Mouse (Mus musculus): ENCODE measurements around the gene Myo18b. TPM values are rescaled to one million over a fixed set of nuclear protein-coding genes. Genes with fewer than 3 reads are reported as not detected.

The Myo18b gene
- polyA plus RNA-seq, 1 experiment from 2014 or later: 0.36 TPM

GRCm38 (mm10) chr5:112928201-112928881, 32.2 kb upstream of the Myo18b start:
- no peak overlapping the region for H3K4me2 ChIP-seq (ENCODE audit: low read depth, low read length, severe bottlenecking)
- ATAC-seq (replicated peaks; ENCODE audit: low FRiP score): no peak
- H3K27ac ChIP-seq (ENCODE audit: low read depth, low read length): no peak overlapping the region
- DNase-seq (ENCODE audit: low spot score): no peak
- H3K9me3 ChIP-seq (ENCODE audit: control insufficient read depth, low read length): no peaks in the 10 kb centered on the region
- H3K4me3 ChIP-seq (ENCODE audit: low read depth, low read length): no peak overlapping the region
- H3K9ac ChIP-seq (ENCODE audit: low read length): no peak overlapping the region
- 48% methylated on average over 10 of the region's 10 CpGs for WGBS
- no peaks in the 10 kb centered on the region for H3K27me3 ChIP-seq (ENCODE audit: control insufficient read depth, insufficient read depth, low read length)
- H3K36me3 ChIP-seq (ENCODE audit: control insufficient read depth, insufficient read depth, low read length): no peaks in the 10 kb centered on the region
- no peaks in the 10 kb centered on the region for H3K4me1 ChIP-seq (replicated peaks; ENCODE audit: control insufficient read depth, insufficient read depth, low read length)

GRCm38 (mm10) chr5:112925422-112925821, 29.3 kb upstream of the Myo18b start:
- Histone ChIP-seq H3K4me2 (ENCODE audit: low read depth, low read length, severe bottlenecking) (no peak overlapping the region), H3K4me1 (replicated peaks; ENCODE audit: control insufficient read depth, insufficient read depth, low read length) (no peaks in the 10 kb centered on the region), H3K36me3 (ENCODE audit: control insufficient read depth, insufficient read depth, low read length) (no peaks in the 10 kb centered on the region), H3K27ac (ENCODE audit: low read depth, low read length) (no peak overlapping the region), H3K9me3 (ENCODE audit: control insufficient read depth, low read length) (no peaks in the 10 kb centered on the region), H3K9ac (ENCODE audit: low read length) (no peak overlapping the region), H3K4me3 (ENCODE audit: low read depth, low read length) (no peak overlapping the region), H3K27me3 (ENCODE audit: control insufficient read depth, insufficient read depth, low read length) (no peaks in the 10 kb centered on the region)
- no peak for DNase-seq (ENCODE audit: low spot score)
- 95% methylated on average over 5 of the region's 5 CpGs for WGBS
- no peak for ATAC-seq (replicated peaks; ENCODE audit: low FRiP score)

DNA sequence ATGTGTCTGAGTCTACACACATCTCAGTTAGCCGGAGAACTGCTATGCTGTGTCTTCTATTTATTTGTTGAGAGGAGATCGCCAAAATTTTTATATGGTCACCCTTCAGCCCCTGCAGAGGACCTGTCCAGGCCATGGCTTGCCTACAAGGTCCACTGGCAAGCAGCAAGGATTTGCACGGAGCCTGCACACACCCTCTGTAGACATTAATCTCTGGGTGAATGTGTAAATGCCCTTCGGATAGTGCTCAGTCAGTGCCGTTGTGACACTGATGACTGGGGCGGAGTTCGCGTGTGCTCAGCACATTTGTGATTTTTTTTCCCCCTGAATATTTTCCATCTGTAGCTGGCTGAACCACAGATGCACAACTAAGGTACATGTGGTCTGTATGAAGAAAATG, 28.6 kb upstream of the Myo18b start:
- ATAC-seq (replicated peaks; ENCODE audit: low FRiP score) (no peak), DNase-seq (ENCODE audit: low spot score) (no peak)
- H3K36me3 ChIP-seq (ENCODE audit: control insufficient read depth, insufficient read depth, low read length): no peaks in the 10 kb centered on the region
- H3K27ac ChIP-seq (ENCODE audit: low read depth, low read length): no peak overlapping the region
- no peak overlapping the region for H3K9ac ChIP-seq (ENCODE audit: low read length)
- H3K4me3 ChIP-seq (ENCODE audit: low read depth, low read length): no peak overlapping the region
- no peaks in the 10 kb centered on the region for H3K4me1 ChIP-seq (replicated peaks; ENCODE audit: control insufficient read depth, insufficient read depth, low read length)
- 91% methylated on average over 8 of the region's 8 CpGs for WGBS
- no peak overlapping the region for H3K4me2 ChIP-seq (ENCODE audit: low read depth, low read length, severe bottlenecking)
- H3K27me3 ChIP-seq (ENCODE audit: control insufficient read depth, insufficient read depth, low read length): no peaks in the 10 kb centered on the region
- no peaks in the 10 kb centered on the region for H3K9me3 ChIP-seq (ENCODE audit: control insufficient read depth, low read length)

GRCm38 (mm10) chr5:112923841-112924240, 27.7 kb upstream of the Myo18b start:
- H3K27ac ChIP-seq (ENCODE audit: low read depth, low read length): no peak overlapping the region
- no peaks in the 10 kb centered on the region for H3K4me1 ChIP-seq (replicated peaks; ENCODE audit: control insufficient read depth, insufficient read depth, low read length)
- 94% methylated on average over 14 of the region's 14 CpGs for WGBS
- no peaks in the 10 kb centered on the region for H3K36me3 ChIP-seq (ENCODE audit: control insufficient read depth, insufficient read depth, low read length)
- no peak overlapping the region for H3K9ac ChIP-seq (ENCODE audit: low read length)
- H3K9me3 ChIP-seq (ENCODE audit: control insufficient read depth, low read length): no peaks in the 10 kb centered on the region
- DNase-seq (ENCODE audit: low spot score) (no peak), ATAC-seq (replicated peaks; ENCODE audit: low FRiP score) (no peak)
- no peaks in the 10 kb centered on the region for H3K27me3 ChIP-seq (ENCODE audit: control insufficient read depth, insufficient read depth, low read length)
- no peak overlapping the region for H3K4me3 ChIP-seq (ENCODE audit: low read depth, low read length)
- H3K4me2 ChIP-seq (ENCODE audit: low read depth, low read length, severe bottlenecking): no peak overlapping the region

- H3K36me3 ChIP-seq (ENCODE audit: control insufficient read depth, insufficient read depth, low read length): no peaks in the 10 kb centered on the region
- H3K4me3 ChIP-seq (ENCODE audit: low read depth, low read length): no peak overlapping the region
- H3K27me3 ChIP-seq (ENCODE audit: control insufficient read depth, insufficient read depth, low read length): no peaks in the 10 kb centered on the region
- no peak overlapping the region for H3K27ac ChIP-seq (ENCODE audit: low read depth, low read length)
- H3K4me1 ChIP-seq (replicated peaks; ENCODE audit: control insufficient read depth, insufficient read depth, low read length): no peaks in the 10 kb centered on the region
- no peaks in the 10 kb centered on the region for H3K9me3 ChIP-seq (ENCODE audit: control insufficient read depth, low read length)
- H3K9ac ChIP-seq (ENCODE audit: low read length): no peak overlapping the region
- no peak overlapping the region for H3K4me2 ChIP-seq (ENCODE audit: low read depth, low read length, severe bottlenecking)
- DNase-seq (ENCODE audit: low spot score) (no peak), ATAC-seq (replicated peaks; ENCODE audit: low FRiP score) (no peak)
Measured at GRCm38 (mm10) chr5:112921914-112922313, 25.8 kb upstream of the Myo18b start.

- no peak overlapping the region for H3K27ac ChIP-seq (ENCODE audit: low read depth, low read length)
- no peak overlapping the region for H3K4me3 ChIP-seq (ENCODE audit: low read depth, low read length)
- no peaks in the 10 kb centered on the region for H3K36me3 ChIP-seq (ENCODE audit: control insufficient read depth, insufficient read depth, low read length)
- no peak for ATAC-seq (replicated peaks; ENCODE audit: low FRiP score)
- no peaks in the 10 kb centered on the region for H3K9me3 ChIP-seq (ENCODE audit: control insufficient read depth, low read length)
- WGBS: 78% methylated on average over 5 of the region's 5 CpGs
- H3K27me3 ChIP-seq (ENCODE audit: control insufficient read depth, insufficient read depth, low read length): no peaks in the 10 kb centered on the region
- DNase-seq (ENCODE audit: low spot score): no peak
- no peak overlapping the region for H3K9ac ChIP-seq (ENCODE audit: low read length)
- H3K4me2 ChIP-seq (ENCODE audit: low read depth, low read length, severe bottlenecking): no peak overlapping the region
- H3K4me1 ChIP-seq (replicated peaks; ENCODE audit: control insufficient read depth, insufficient read depth, low read length): no peaks in the 10 kb centered on the region
Measured at GRCm38 (mm10) chr5:112910381-112910780, 14.2 kb upstream of the Myo18b start.

DNA sequence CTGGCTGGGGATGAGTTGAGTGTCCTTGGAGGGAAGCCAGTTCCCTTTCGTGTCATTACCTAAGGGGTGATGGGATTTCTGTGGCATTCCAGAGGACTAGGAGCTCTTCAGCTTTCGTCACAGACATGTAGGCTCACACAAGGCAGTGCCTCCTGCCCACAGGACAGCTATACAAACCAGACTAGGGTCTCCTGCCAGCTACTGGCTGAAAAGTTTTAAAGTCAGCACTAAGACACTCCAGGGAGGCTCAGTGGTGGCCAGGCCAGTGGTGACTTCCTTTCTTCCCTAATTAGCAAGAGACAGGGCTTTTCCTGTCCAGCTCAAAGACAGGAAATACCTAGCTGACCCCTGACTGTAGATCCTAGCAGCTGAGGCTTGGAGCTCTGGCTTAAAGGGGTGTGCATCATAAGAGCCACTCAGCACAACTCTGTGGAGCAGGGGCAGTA, 12.0 kb upstream of the Myo18b start:
- no peak overlapping the region for H3K4me3 ChIP-seq (ENCODE audit: low read depth, low read length)
- H3K27ac ChIP-seq (ENCODE audit: low read depth, low read length): no peak overlapping the region
- H3K9me3 ChIP-seq (ENCODE audit: control insufficient read depth, low read length): no peaks in the 10 kb centered on the region
- no peak overlapping the region for H3K4me2 ChIP-seq (ENCODE audit: low read depth, low read length, severe bottlenecking)
- H3K9ac ChIP-seq (ENCODE audit: low read length): no peak overlapping the region
- WGBS: 67% methylated on average over 2 of the region's 2 CpGs
- H3K36me3 ChIP-seq (ENCODE audit: control insufficient read depth, insufficient read depth, low read length): no peaks in the 10 kb centered on the region
- DNase-seq (ENCODE audit: low spot score) (no peak), ATAC-seq (replicated peaks; ENCODE audit: low FRiP score) (no peak)
- H3K27me3 ChIP-seq (ENCODE audit: control insufficient read depth, insufficient read depth, low read length): no peaks in the 10 kb centered on the region
- H3K4me1 ChIP-seq (replicated peaks; ENCODE audit: control insufficient read depth, insufficient read depth, low read length): no peaks in the 10 kb centered on the region

GRCm38 (mm10) chr5:112907504-112907903, 11.3 kb upstream of the Myo18b start:
- Histone ChIP-seq H3K27me3 (ENCODE audit: control insufficient read depth, insufficient read depth, low read length) (no peaks in the 10 kb centered on the region), H3K4me3 (ENCODE audit: low read depth, low read length) (no peak overlapping the region), H3K4me1 (replicated peaks; ENCODE audit: control insufficient read depth, insufficient read depth, low read length) (no peaks in the 10 kb centered on the region), H3K36me3 (ENCODE audit: control insufficient read depth, insufficient read depth, low read length) (no peaks in the 10 kb centered on the region), H3K27ac (ENCODE audit: low read depth, low read length) (no peak overlapping the region), H3K4me2 (ENCODE audit: low read depth, low read length, severe bottlenecking) (no peak overlapping the region), H3K9ac (ENCODE audit: low read length) (no peak overlapping the region), H3K9me3 (ENCODE audit: control insufficient read depth, low read length) (no peaks in the 10 kb centered on the region)
- no peak for DNase-seq (ENCODE audit: low spot score)
- 86% methylated on average over 6 of the region's 6 CpGs for WGBS
- ATAC-seq (replicated peaks; ENCODE audit: low FRiP score): no peak

- H3K4me1 ChIP-seq (replicated peaks; ENCODE audit: control insufficient read depth, insufficient read depth, low read length): no peaks in the 10 kb centered on the region
- H3K4me3 ChIP-seq (ENCODE audit: low read depth, low read length): no peak overlapping the region
- H3K4me2 ChIP-seq (ENCODE audit: low read depth, low read length, severe bottlenecking): no peak overlapping the region
- no peak overlapping the region for H3K9ac ChIP-seq (ENCODE audit: low read length)
- H3K27me3 ChIP-seq (ENCODE audit: control insufficient read depth, insufficient read depth, low read length): no peaks in the 10 kb centered on the region
- no peaks in the 10 kb centered on the region for H3K36me3 ChIP-seq (ENCODE audit: control insufficient read depth, insufficient read depth, low read length)
- ATAC-seq (replicated peaks; ENCODE audit: low FRiP score) (no peak), DNase-seq (ENCODE audit: low spot score) (no peak)
- 80% methylated on average over 5 of the region's 5 CpGs for WGBS
- H3K9me3 ChIP-seq (ENCODE audit: control insufficient read depth, low read length): no peaks in the 10 kb centered on the region
- H3K27ac ChIP-seq (ENCODE audit: low read depth, low read length): no peak overlapping the region
Measured at GRCm38 (mm10) chr5:112893462-112894060, 2.6 kb downstream of the Myo18b start.

All from forebrain, embryonic 11.5 days (tissue).